Mouse (Mus musculus): Measurements from ENCODE around the gene Dnaaf1.

- TF ChIP-seq POLR2A (IDR thresholded peaks at IDR 0.05; ENCODE audit: insufficient read depth, low read length) (no peak), CTCF (IDR thresholded peaks at IDR 0.05; ENCODE audit: low read depth, low read length) (no peak), EP300 (IDR thresholded peaks at IDR 0.05; ENCODE audit: insufficient read depth, low read depth, low read length) (no peak)
These were observed 29.2 kb upstream of the Dnaaf1 start for GRCm38 (mm10) chr8:119545791-119546190.

All from ES-Bruce4 (cell line).